Mouse (Mus musculus) right cerebral cortex, postnatal 10 days (tissue): ENCODE measurements around the gene Syce2.
"Not testable (repeated sequence)": the region's sequence is repeated elsewhere in the genome, so short reads cannot be mapped to it uniquely, and the experiment has no call there.

Source experiments
- DNase-seq, 2 experiments: peaks; one replicate each; pipeline ENCODE4 v3.0.0; 2021; ENCODE audit warnings: low spot score in 2 of 2

The Syce2 gene

GRCm38 (mm10) chr8:84871376-84872308, at the start of gene Syce2:
Gene Syce2 (plus strand): TSS chr8:84872111.
- DNase-seq: peak; percentile 76 to 84

GRCm38 (mm10) chr8:84822723-84823122, 49.2 kb upstream of the Syce2 start, which contains the start of gene Dand5:
Gene Dand5 (minus strand): TSS chr8:84822823.
- no peak for DNase-seq

- peak; percentile 80 to 83 for DNase-seq
These were observed 48.3 kb upstream of the Syce2 start for GRCm38 (mm10) chr8:84823653-84824052.

GRCm38 (mm10) chr8:84825636-84826035, 46.3 kb upstream of the Syce2 start:
- no peak for DNase-seq

GRCm38 (mm10) chr8:84826518-84826917, 45.4 kb upstream of the Syce2 start:
- DNase-seq: not testable (repeated sequence)

GRCm38 (mm10) chr8:84831490-84831889, 40.4 kb upstream of the Syce2 start, which contains the start of gene Gadd45gip1:
Gene Gadd45gip1 (plus strand): TSS chr8:84831522.
- no peak for DNase-seq

GRCm38 (mm10) chr8:84832034-84832717, 39.7 kb upstream of the Syce2 start:
- DNase-seq: peak; percentile 83 to 87

- no peak for DNase-seq
These were observed 38.9 kb upstream of the Syce2 start for GRCm38 (mm10) chr8:84832759-84833742.

GRCm38 (mm10) chr8:84834002-84834865, 37.7 kb upstream of the Syce2 start:
- DNase-seq: no peak

- DNase-seq: peak; percentile 87 to 93
These were observed 36.8 kb upstream of the Syce2 start for GRCm38 (mm10) chr8:84834866-84835855.

GRCm38 (mm10) chr8:84837149-84837911, 34.6 kb upstream of the Syce2 start:
- DNase-seq: no peak

- DNase-seq: no peak
These were observed 33.9 kb upstream of the Syce2 start for GRCm38 (mm10) chr8:84837912-84838470.

- no peak for DNase-seq
These were observed 33.4 kb upstream of the Syce2 start for GRCm38 (mm10) chr8:84838513-84838912.

- DNase-seq: no peak
These were observed 32.5 kb upstream of the Syce2 start for GRCm38 (mm10) chr8:84839411-84839810.

- no peak for DNase-seq
These were observed 32.0 kb upstream of the Syce2 start for GRCm38 (mm10) chr8:84839875-84840247.

GRCm38 (mm10) chr8:84840248-84840999, 31.5 kb upstream of the Syce2 start, which contains the start of gene Rad23a:
Gene Rad23a (minus strand): TSS chr8:84840665.
- DNase-seq: peak; percentile 96 to 97

- no peak for DNase-seq
These were observed 30.4 kb upstream of the Syce2 start for GRCm38 (mm10) chr8:84841514-84841913.
